Mouse (Mus musculus): ENCODE measurements around the gene Scgb1c1.
"Not testable (repeated sequence)": the region's sequence is repeated elsewhere in the genome, so short reads cannot be mapped to it uniquely, and the experiment has no call there.

The Scgb1c1 gene

GRCm38 (mm10) chr7:140877364-140877763 lies 32.0 kb downstream of the Scgb1c1 start:
- intact Hi-C loops (cut with DNase I): no loop called here

DNA sequence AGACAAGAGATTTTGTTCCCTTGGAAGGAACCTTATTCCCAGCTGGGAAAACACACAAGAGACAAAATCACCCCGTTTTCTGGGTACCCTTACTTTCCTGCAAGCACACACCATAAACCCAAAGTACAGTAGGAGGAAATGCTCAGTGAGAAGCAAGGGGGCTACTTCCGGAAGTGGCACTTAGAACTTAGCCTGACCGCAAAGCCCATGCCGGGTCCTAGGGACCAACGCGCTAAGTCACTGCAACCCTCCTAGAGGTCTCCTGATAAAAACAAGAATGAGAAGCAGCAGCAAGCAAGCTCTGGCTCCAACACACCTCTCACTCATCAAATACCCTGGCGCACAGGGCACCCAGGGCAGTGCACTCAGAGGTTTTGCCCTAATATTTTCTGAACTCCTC lies 34.0 kb downstream of the Scgb1c1 start:
- intact Hi-C loops (cut with DNase I): no loop called here

DNA sequence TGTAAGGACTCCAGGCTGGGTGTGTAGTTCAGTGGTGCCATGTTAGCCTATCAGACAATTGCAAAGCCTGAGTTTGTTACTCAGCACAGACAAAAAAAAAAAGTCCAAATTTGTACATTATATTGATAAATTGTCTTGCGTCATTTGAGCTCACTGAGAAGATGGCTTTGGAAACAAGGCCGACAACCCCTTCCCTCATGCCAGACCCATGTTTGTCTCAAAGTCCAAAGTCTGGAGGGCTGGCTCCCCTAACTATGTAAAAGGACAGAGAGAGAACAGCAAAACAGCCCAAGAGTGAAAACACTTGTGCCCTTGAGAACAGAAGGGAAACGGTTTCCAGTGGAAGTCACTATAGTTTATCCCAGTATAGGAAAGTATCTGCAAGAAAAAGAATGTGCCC lies 35.1 kb downstream of the Scgb1c1 start:
- intact Hi-C loops (cut with DNase I): no loop called here

- intact Hi-C loops (cut with DNase I): no loop called here
These were observed 35.6 kb downstream of the Scgb1c1 start for GRCm38 (mm10) chr7:140880865-140881515.

- intact Hi-C loops (cut with DNase I): no loop called here
These were observed 36.5 kb downstream of the Scgb1c1 start, which contains the start of the genes Psmd13 and Sirt3 for GRCm38 (mm10) chr7:140881696-140882468. TSS of gene Psmd13 (plus strand) at chr7:140881968. TSS of gene Sirt3 (minus strand) at chr7:140882309.

- intact Hi-C loops (cut with DNase I): no loop called here
These were observed 37.1 kb downstream of the Scgb1c1 start for GRCm38 (mm10) chr7:140882469-140882803.

DNA sequence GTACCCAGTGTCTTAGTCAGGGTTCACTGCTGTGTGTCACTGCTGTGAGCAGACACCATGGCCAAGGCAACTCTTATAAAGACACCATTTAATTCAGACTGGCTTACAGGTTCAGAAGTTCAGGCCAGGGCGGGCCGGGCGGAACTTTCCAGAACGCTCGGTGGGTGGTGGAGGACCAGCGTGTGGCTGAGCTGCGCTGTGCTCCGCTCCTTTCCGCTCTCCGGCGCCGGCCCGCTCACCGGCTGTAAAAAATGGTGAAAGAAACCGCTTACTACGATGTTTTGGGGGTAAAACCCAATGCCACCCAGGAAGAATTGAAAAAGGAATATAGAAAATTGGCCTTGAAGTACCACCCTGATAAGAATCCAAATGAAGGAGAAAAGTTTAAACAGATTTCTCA lies 45.3 kb downstream of the Scgb1c1 start:
- intact Hi-C loops (cut with DNase I): not testable (repeated sequence)

- intact Hi-C loops (cut with DNase I): no loop called here
These were observed 48.7 kb downstream of the Scgb1c1 start for GRCm38 (mm10) chr7:140894031-140894430.

DNA sequence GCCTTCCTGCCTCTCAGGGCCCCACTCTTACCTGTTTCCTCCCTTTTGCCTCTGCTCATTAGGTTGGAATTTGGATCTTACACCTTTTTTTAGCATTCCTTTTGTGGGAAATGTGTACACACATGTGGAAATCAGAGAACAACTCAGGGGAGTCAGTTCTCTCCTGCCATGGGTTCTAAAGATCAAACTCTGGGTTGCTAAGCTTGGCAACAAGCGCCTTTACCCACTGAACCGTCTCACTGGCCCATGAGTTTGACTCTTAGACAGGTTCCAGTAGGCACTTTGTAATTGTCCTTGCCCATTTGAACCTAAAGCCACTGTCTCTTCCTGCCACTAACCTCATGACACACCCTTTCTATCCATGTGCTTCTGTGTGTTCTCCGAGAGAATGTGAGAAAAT lies 49.3 kb downstream of the Scgb1c1 start:
- intact Hi-C loops (cut with DNase I): no loop called here

Measured in adrenal gland (tissue).